Mouse (Mus musculus): ENCODE data around the gene Rangrf. TPM values are rescaled to one million over a fixed set of nuclear protein-coding genes. Genes with fewer than 3 reads are reported as not detected.
A peak's percentile ranks its signal among the peaks of the same experiment; 100 is the strongest.

Gene Rangrf
- total and polyA plus RNA-seq, 2 experiments from 2014 or later = 21.7 to 23.7 TPM

- ATAC-seq (no peak), DNase-seq (no peak)
- Histone ChIP-seq H3K36me3 (ENCODE audit: insufficient read depth) (no peaks in the 10 kb centered on the region), H3K4me1 (ENCODE audit: insufficient read depth) (0 out of 2 replicates have a peak, but pooled peaks cover 3% of the 10 kb centered on the region), H3K27ac (ENCODE audit: low read depth, low read length) (no peak overlapping the region), H3K9me3 (ENCODE audit: low read length) (no peaks in the 10 kb centered on the region), H3K27me3 (ENCODE audit: insufficient read depth, low read length) (peaks cover 7% of the 10 kb centered on the region; the same call in 1 of the 2 replicates), H3K4me3 (ENCODE audit: low read depth, low read length) (no peak overlapping the region), H3K9ac (no peak overlapping the region), H3K4me2 (ENCODE audit: low read depth) (no peak overlapping the region)
- 87% methylated on average over 1 of the region's 1 CpGs for WGBS
- no peak for TF ChIP-seq CTCF (IDR thresholded peaks at IDR 0.05; ENCODE audit: low read depth)
These were observed 17.0 kb downstream of the Rangrf start for GRCm38 (mm10) chr11:68957971-68958370.

GRCm38 (mm10) chr11:68957308-68957707 lies 17.7 kb downstream of the Rangrf start, which contains the start of gene Arhgef15:
TSS of gene Arhgef15 (minus strand) at chr11:68957480.
- 44% methylated on average over 8 of the region's 8 CpGs for WGBS

DNA sequence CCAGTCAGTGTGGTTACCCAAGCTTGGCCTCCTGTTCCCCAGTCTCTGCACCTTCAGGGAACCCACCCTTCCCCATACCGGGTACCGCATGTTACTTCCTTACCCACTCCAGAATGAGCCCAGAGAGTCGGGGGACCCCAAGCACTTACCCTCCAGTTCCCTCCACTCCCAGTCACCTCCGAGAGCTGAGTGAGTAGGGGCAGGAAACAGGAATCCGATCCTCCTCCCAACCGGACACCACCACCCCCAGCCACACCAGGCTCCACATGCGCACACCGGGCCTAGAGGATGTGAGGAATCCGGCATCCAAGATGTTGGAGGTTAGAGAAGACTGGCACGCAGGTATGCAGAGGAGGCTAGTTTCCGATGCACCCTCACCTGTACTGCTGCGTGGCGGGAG lies 18.3 kb downstream of the Rangrf start:
- no peak overlapping the region for H3K27ac ChIP-seq (ENCODE audit: low read depth, low read length)
- 42% methylated on average over 13 of the region's 13 CpGs for WGBS
- H3K36me3 ChIP-seq (ENCODE audit: insufficient read depth) = no peaks in the 10 kb centered on the region
- ATAC-seq (no peak), DNase-seq (no peak)
- H3K4me2 ChIP-seq (ENCODE audit: low read depth) = no peak overlapping the region
- no peaks in the 10 kb centered on the region for H3K9me3 ChIP-seq (ENCODE audit: low read length)
- no peak for TF ChIP-seq CTCF (IDR thresholded peaks at IDR 0.05; ENCODE audit: low read depth)
- 0 out of 2 replicates have a peak, but pooled peaks cover 3% of the 10 kb centered on the region for H3K4me1 ChIP-seq (ENCODE audit: insufficient read depth)
- no peak overlapping the region for H3K4me3 ChIP-seq (ENCODE audit: low read depth, low read length)
- H3K27me3 ChIP-seq (ENCODE audit: insufficient read depth, low read length) = peaks cover 8% of the 10 kb centered on the region; the same call in 1 of the 2 replicates
- H3K9ac ChIP-seq = no peak overlapping the region

More at GRCm38 (mm10) chr11:68957308-68957707, 17.7 kb downstream of the Rangrf start, which contains the start of gene Arhgef15:
- H3K36me3 ChIP-seq (ENCODE audit: insufficient read depth) = no peaks in the 10 kb centered on the region
- H3K4me2 ChIP-seq (ENCODE audit: low read depth) = no peak within 1 kb of the TSS
- H3K9ac ChIP-seq = no peak within 1 kb of the TSS
- DNase-seq (no peak), ATAC-seq (no peak)
- no peak within 1 kb of the TSS for H3K4me3 ChIP-seq (ENCODE audit: low read depth, low read length)
- peaks cover 8% of the 10 kb centered on the region; the same call in 1 of the 2 replicates for H3K27me3 ChIP-seq (ENCODE audit: insufficient read depth, low read length)
- H3K4me1 ChIP-seq (ENCODE audit: insufficient read depth) = 0 out of 2 replicates have a peak, but pooled peaks cover 3% of the 10 kb centered on the region
- no peak for TF ChIP-seq CTCF (IDR thresholded peaks at IDR 0.05; ENCODE audit: low read depth)
- H3K27ac ChIP-seq (ENCODE audit: low read depth, low read length) = no peak within 1 kb of the TSS
- no peaks in the 10 kb centered on the region for H3K9me3 ChIP-seq (ENCODE audit: low read length)

DNA sequence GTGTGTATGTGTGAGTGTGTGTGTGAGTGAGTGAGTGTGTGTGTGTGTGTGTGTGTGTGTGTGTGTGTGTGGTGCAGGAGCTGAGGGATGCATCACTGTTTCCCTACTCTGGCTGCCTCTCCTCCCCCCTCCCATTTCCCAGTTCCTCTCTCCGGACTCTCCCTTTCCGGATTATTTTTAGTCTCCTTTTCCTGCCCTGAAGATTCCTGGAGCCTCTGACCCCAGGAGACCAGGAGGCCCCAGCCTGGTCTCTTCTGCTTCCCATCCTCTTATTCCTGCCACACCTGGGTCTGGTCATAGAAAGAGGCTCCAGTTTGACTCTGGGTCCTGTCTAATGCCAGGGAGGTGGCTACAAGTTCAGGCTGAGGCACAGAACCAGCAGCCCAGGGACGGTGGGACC lies 18.9 kb downstream of the Rangrf start:
- H3K4me3 ChIP-seq (ENCODE audit: low read depth, low read length) = no peak overlapping the region
- 0 out of 2 replicates have a peak, but pooled peaks cover 3% of the 10 kb centered on the region for H3K4me1 ChIP-seq (ENCODE audit: insufficient read depth)
- DNase-seq (no peak), ATAC-seq (no peak)
- H3K27ac ChIP-seq (ENCODE audit: low read depth, low read length) = no peak overlapping the region
- no peak for TF ChIP-seq CTCF (IDR thresholded peaks at IDR 0.05; ENCODE audit: low read depth)
- peaks cover 8% of the 10 kb centered on the region; the same call in 1 of the 2 replicates for H3K27me3 ChIP-seq (ENCODE audit: insufficient read depth, low read length)
- WGBS = 52% methylated on average over 3 of the region's 3 CpGs
- H3K9me3 ChIP-seq (ENCODE audit: low read length) = no peaks in the 10 kb centered on the region
- H3K4me2 ChIP-seq (ENCODE audit: low read depth) = no peak overlapping the region
- H3K36me3 ChIP-seq (ENCODE audit: insufficient read depth) = no peaks in the 10 kb centered on the region
- H3K9ac ChIP-seq = no peak overlapping the region

GRCm38 (mm10) chr11:68955473-68955872 lies 19.5 kb downstream of the Rangrf start:
- Histone ChIP-seq H3K4me2 (ENCODE audit: low read depth) (peak overlapping the region; percentile 56), H3K27me3 (ENCODE audit: insufficient read depth, low read length) (peaks cover 8% of the 10 kb centered on the region; the same call in 1 of the 2 replicates), H3K9me3 (ENCODE audit: low read length) (no peaks in the 10 kb centered on the region), H3K27ac (ENCODE audit: low read depth, low read length) (no peak overlapping the region), H3K4me1 (ENCODE audit: insufficient read depth) (0 out of 2 replicates have a peak, but pooled peaks cover 3% of the 10 kb centered on the region), H3K9ac (no peak overlapping the region), H3K36me3 (ENCODE audit: insufficient read depth) (no peaks in the 10 kb centered on the region), H3K4me3 (ENCODE audit: low read depth, low read length) (no peak overlapping the region)
- whole genome bisulfite sequencing = 64% methylated on average over 5 of the region's 5 CpGs
- ATAC-seq = no peak
- TF ChIP-seq CTCF (IDR thresholded peaks at IDR 0.05; ENCODE audit: low read depth) = no peak
- DNase-seq = no peak

GRCm38 (mm10) chr11:68954408-68954807 lies 20.6 kb downstream of the Rangrf start:
- peak overlapping the region; percentile 33 for H3K4me3 ChIP-seq (ENCODE audit: low read depth, low read length)
- TF ChIP-seq CTCF (IDR thresholded peaks at IDR 0.05; ENCODE audit: low read depth) = no peak
- WGBS = 1% methylated on average over 17 of the region's 17 CpGs
- peak overlapping the region; percentile 49 for H3K9ac ChIP-seq
- peak; percentile 25 for DNase-seq
- H3K36me3 ChIP-seq (ENCODE audit: insufficient read depth) = no peaks in the 10 kb centered on the region
- H3K27me3 ChIP-seq (ENCODE audit: insufficient read depth, low read length) = peaks cover 8% of the 10 kb centered on the region; the same call in 1 of the 2 replicates
- 0 out of 2 replicates have a peak, but pooled peaks cover 3% of the 10 kb centered on the region for H3K4me1 ChIP-seq (ENCODE audit: insufficient read depth)
- peak overlapping the region; percentile 56 for H3K4me2 ChIP-seq (ENCODE audit: low read depth)
- ATAC-seq = no peak; the same call in 1 of the 2 replicates
- no peak overlapping the region for H3K27ac ChIP-seq (ENCODE audit: low read depth, low read length)
- no peaks in the 10 kb centered on the region for H3K9me3 ChIP-seq (ENCODE audit: low read length)

DNA sequence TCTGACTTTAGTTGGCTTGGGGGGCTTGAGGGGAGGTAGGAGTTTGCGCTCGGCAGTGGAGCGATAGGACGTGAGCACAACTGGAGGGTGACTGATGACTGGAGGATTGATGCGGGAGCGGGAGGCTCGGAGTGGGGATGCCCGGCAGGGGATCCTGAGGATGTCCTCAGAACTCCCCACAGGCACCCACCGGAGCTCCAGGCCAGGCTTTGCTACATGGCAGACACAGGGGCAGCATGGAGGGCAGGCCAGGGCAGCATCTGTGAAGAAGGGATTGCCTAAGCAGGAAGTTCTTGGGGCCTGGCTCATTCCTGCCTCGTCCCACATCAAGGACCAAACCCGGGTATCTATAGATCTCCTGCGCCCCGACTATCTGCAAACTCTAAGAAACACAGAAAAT lies 21.1 kb downstream of the Rangrf start:
- Histone ChIP-seq H3K27ac (ENCODE audit: low read depth, low read length) (no peak overlapping the region), H3K36me3 (ENCODE audit: insufficient read depth) (no peaks in the 10 kb centered on the region), H3K27me3 (ENCODE audit: insufficient read depth, low read length) (peaks cover 8% of the 10 kb centered on the region; the same call in 1 of the 2 replicates), H3K4me3 (ENCODE audit: low read depth, low read length) (peak overlapping the region; percentile 33; the same call in 1 of the 2 replicates), H3K4me2 (ENCODE audit: low read depth) (peak overlapping the region; percentile 56), H3K9ac (no peak overlapping the region), H3K9me3 (ENCODE audit: low read length) (no peaks in the 10 kb centered on the region), H3K4me1 (ENCODE audit: insufficient read depth) (0 out of 2 replicates have a peak, but pooled peaks cover 3% of the 10 kb centered on the region)
- DNase-seq (no peak), ATAC-seq (no peak)
- 15% methylated on average over 13 of the region's 13 CpGs for WGBS
- no peak for TF ChIP-seq CTCF (IDR thresholded peaks at IDR 0.05; ENCODE audit: low read depth)

Measured in forebrain, postnatal 0 days (tissue).